Mouse (Mus musculus) WW6 (cell line): ENCODE results near the gene Ptges2.
A peak's percentile ranks its signal among the peaks of the same experiment; 100 is the strongest.
"Not testable (repeated sequence)": the region's sequence is repeated elsewhere in the genome, so short reads cannot be mapped to it uniquely, and the experiment has no call there.

Experiments
- DNase-seq: peaks from one replicate; pipeline ENCODE4 v3.0.0-alpha.2; 2013; ENCODE audit warnings: low read depth, low spot score

Gene Ptges2

GRCm38 (mm10) chr2:32395484-32395945 lies at the start of gene Ptges2:
Gene Ptges2 (plus strand): TSS chr2:32395896.
- DNase-seq, result peak; percentile 76

GRCm38 (mm10) chr2:32347019-32347418 lies 48.7 kb upstream of the Ptges2 start:
- no peak for DNase-seq

- no peak for DNase-seq
Measured at GRCm38 (mm10) chr2:32348311-32348710, 47.4 kb upstream of the Ptges2 start.

GRCm38 (mm10) chr2:32349625-32350255 lies 46.0 kb upstream of the Ptges2 start:
- no peak for DNase-seq

GRCm38 (mm10) chr2:32350471-32351051 lies 45.1 kb upstream of the Ptges2 start:
- no peak for DNase-seq

- no peak for DNase-seq
Measured at GRCm38 (mm10) chr2:32351471-32351961, 44.2 kb upstream of the Ptges2 start.

- no peak for DNase-seq
Measured at GRCm38 (mm10) chr2:32352151-32353006, 43.3 kb upstream of the Ptges2 start, which contains the start of gene Ciz1. Gene Ciz1 (plus strand): TSS chr2:32352327.

- DNase-seq, result peak; percentile 70
Measured at GRCm38 (mm10) chr2:32353007-32353542, 42.6 kb upstream of the Ptges2 start, which contains the start of gene Dnm1. Gene Dnm1 (minus strand): TSS chr2:32353338.

- DNase-seq, result no peak
Measured at GRCm38 (mm10) chr2:32353836-32354235, 41.9 kb upstream of the Ptges2 start.

GRCm38 (mm10) chr2:32354336-32354895 lies 41.3 kb upstream of the Ptges2 start:
- DNase-seq, result no peak

- DNase-seq, result no peak
Measured at GRCm38 (mm10) chr2:32356216-32356615, 39.5 kb upstream of the Ptges2 start.

GRCm38 (mm10) chr2:32357710-32358109 lies 38.0 kb upstream of the Ptges2 start:
- DNase-seq, result no peak

GRCm38 (mm10) chr2:32358381-32358780 lies 37.3 kb upstream of the Ptges2 start:
- DNase-seq, result no peak

- no peak for DNase-seq
Measured at GRCm38 (mm10) chr2:32360741-32361140, 35.0 kb upstream of the Ptges2 start.

GRCm38 (mm10) chr2:32361437-32361836 lies 34.3 kb upstream of the Ptges2 start:
- DNase-seq, result no peak

- not testable (repeated sequence) for DNase-seq
Measured at GRCm38 (mm10) chr2:32362274-32362673, 33.4 kb upstream of the Ptges2 start.

- no peak for DNase-seq
Measured at GRCm38 (mm10) chr2:32362817-32363340, 32.8 kb upstream of the Ptges2 start.

GRCm38 (mm10) chr2:32363376-32364106 lies 32.2 kb upstream of the Ptges2 start:
- DNase-seq, result no peak

- no peak for DNase-seq
Measured at GRCm38 (mm10) chr2:32364121-32364520, 31.6 kb upstream of the Ptges2 start.

GRCm38 (mm10) chr2:32367315-32367714 lies 28.4 kb upstream of the Ptges2 start:
- DNase-seq, result no peak

- DNase-seq, result no peak
Measured at GRCm38 (mm10) chr2:32374191-32374590, 21.5 kb upstream of the Ptges2 start.
